Mouse (Mus musculus) left cerebral cortex, adult 9 months (tissue): ENCODE measurements around the gene Ush2a.

Experiments
- DNase-seq, 2 experiments: peaks; one replicate each; pipeline ENCODE4 v3.0.0; 2022; ENCODE audit warnings: low spot score in 2 of 2

Gene Ush2a

GRCm38 (mm10) chr1:188261903-188262682, at the start of gene Ush2a:
Gene Ush2a, plus strand, starts transcription at chr1:188262023.
- DNase-seq, result no peak

GRCm38 (mm10) chr1:188214885-188215611, 46.8 kb upstream of the Ush2a start:
- no peak for DNase-seq

- DNase-seq, result peak in 1 of 2 experiments; percentile 27
Measured at GRCm38 (mm10) chr1:188221226-188221792, 40.5 kb upstream of the Ush2a start.

GRCm38 (mm10) chr1:188233036-188233724, 28.6 kb upstream of the Ush2a start:
- no peak for DNase-seq

GRCm38 (mm10) chr1:188238636-188239035, 23.2 kb upstream of the Ush2a start:
- no peak for DNase-seq

GRCm38 (mm10) chr1:188241766-188242165, 20.1 kb upstream of the Ush2a start:
- DNase-seq, result no peak

GRCm38 (mm10) chr1:188257500-188257899, 4.3 kb upstream of the Ush2a start:
- DNase-seq, result peak in 1 of 2 experiments; percentile 19

- no peak for DNase-seq
Measured at GRCm38 (mm10) chr1:188260259-188261107, 1.3 kb upstream of the Ush2a start.

GRCm38 (mm10) chr1:188267127-188267722, 5.4 kb downstream of the Ush2a start:
- DNase-seq, result no peak

GRCm38 (mm10) chr1:188269071-188269470, 7.2 kb downstream of the Ush2a start:
- no peak for DNase-seq

GRCm38 (mm10) chr1:188313303-188313702, 51.5 kb downstream of the Ush2a start:
- no peak for DNase-seq

GRCm38 (mm10) chr1:188316574-188316973, 54.8 kb downstream of the Ush2a start:
- DNase-seq, result no peak

- DNase-seq, result no peak
Measured at GRCm38 (mm10) chr1:188320204-188320603, 58.4 kb downstream of the Ush2a start.

- no peak for DNase-seq
Measured at GRCm38 (mm10) chr1:188321534-188321933, 59.7 kb downstream of the Ush2a start.

- DNase-seq, result no peak
Measured at GRCm38 (mm10) chr1:188330406-188330805, 68.6 kb downstream of the Ush2a start.

GRCm38 (mm10) chr1:188333936-188334335, 72.1 kb downstream of the Ush2a start:
- DNase-seq, result no peak

- DNase-seq, result no peak
Measured at GRCm38 (mm10) chr1:188347762-188348161, 85.9 kb downstream of the Ush2a start.

- DNase-seq, result no peak
Measured at GRCm38 (mm10) chr1:188354726-188355125, 92.9 kb downstream of the Ush2a start.

- peak in 1 of 2 experiments; percentile 2 for DNase-seq
Measured at GRCm38 (mm10) chr1:188363548-188363947, 101.7 kb downstream of the Ush2a start.

- no peak for DNase-seq
Measured at GRCm38 (mm10) chr1:188385180-188385579, 123.4 kb downstream of the Ush2a start.
